Mouse (Mus musculus) small intestine, adult 2 months (tissue): Measurements from ENCODE around the gene Susd4. TPM values are rescaled to one million over a fixed set of nuclear protein-coding genes. Genes with fewer than 3 reads are reported as not detected.

Source experiments
- H3K27ac ChIP-seq: fragments of 200-500 bp; 2 replicates; pipeline ENCODE4 v1.5.1; 2012; ENCODE audit warnings: low read depth, low read length, control low read depth, inconsistent platforms; ENCODE audit not compliant: insufficient read depth
- H3K27me3 ChIP-seq: fragments of 200-500 bp; 2 replicates; pipeline ENCODE4 v1.6.1; 2012; ENCODE audit warnings: mild to moderate bottlenecking, moderate library complexity, low read length, inconsistent platforms; ENCODE audit not compliant: control insufficient read depth, insufficient read depth
- H3K36me3 ChIP-seq: fragments of 200-500 bp; 2 replicates; pipeline ENCODE4 v1.6.1; 2012; ENCODE audit warnings: mild to moderate bottlenecking, low read length, control low read depth, inconsistent platforms; ENCODE audit not compliant: control insufficient read depth, insufficient read depth
- H3K4me1 ChIP-seq: fragments of 200-500 bp; 2 replicates; pipeline ENCODE4 v1.6.1; 2012; ENCODE audit warnings: low read length, inconsistent platforms, mixed read lengths; ENCODE audit not compliant: control insufficient read depth, insufficient read depth, insufficient read length
- H3K4me3 ChIP-seq: fragments of 200-500 bp; 2 replicates; pipeline ENCODE4 v1.5.1; 2012; ENCODE audit warnings: low read depth, mild to moderate bottlenecking, control low read depth, inconsistent platforms, low read length, moderate library complexity
- CTCF ChIP-seq: fragments of 200-500 bp; IDR thresholded peaks from 2 replicates; pipeline ENCODE4 v1.5.1; 2012; ENCODE audit warnings: low read depth, mild to moderate bottlenecking, control low read depth, inconsistent platforms, low read length, moderate library complexity, mixed read lengths; ENCODE audit not compliant: insufficient replicate concordance, insufficient read length; ENCODE audit errors: extremely low read depth
- POLR2A ChIP-seq: fragments of 200-500 bp; IDR thresholded peaks from 2 replicates; pipeline ENCODE4 v1.6.1; 2012; ENCODE audit warnings: low read depth, mild to moderate bottlenecking, control low read depth, inconsistent platforms, low read length, moderate library complexity
- WGBS: fragments of 180-500 bp; shearing (Covaris S2); methylation state at CpG from one replicate; pipeline ENCODE4 v1.1.7; 2018; 5-methylcytosine and 5-hydroxymethylcytosine counted together
- polyA plus RNA-seq: library from polyadenylated mRNA; depleted of rRNA; stranded (reverse); fragments of >200 nt; gene quantifications from 2 replicates; pipeline ENCODE4 v1.2.3, GENCODE M21; 2012

Susd4 gene
- polyA plus RNA-seq, 1 experiment: 0.55 TPM

GRCm38 (mm10) chr1:182869114-182869456, 105.4 kb downstream of the Susd4 start:
- no peak overlapping the region for H3K4me3 ChIP-seq
- no peaks in the 10 kb centered on the region for H3K4me1 ChIP-seq
- TF ChIP-seq CTCF: no peak
- H3K27me3 ChIP-seq: no peaks in the 10 kb centered on the region
- H3K36me3 ChIP-seq: no peaks in the 10 kb centered on the region
- no peak overlapping the region for H3K27ac ChIP-seq
- WGBS: 73% methylated on average over 6 of the region's 6 CpGs

- H3K36me3 ChIP-seq: no peaks in the 10 kb centered on the region
- no peaks in the 10 kb centered on the region for H3K27me3 ChIP-seq
- no peak overlapping the region for H3K4me3 ChIP-seq
- no peaks in the 10 kb centered on the region for H3K4me1 ChIP-seq
- 97% methylated on average over 5 of the region's 5 CpGs for WGBS
- TF ChIP-seq CTCF (no peak), POLR2A (no peak)
- H3K27ac ChIP-seq: no peak overlapping the region
These were observed 114.5 kb downstream of the Susd4 start for GRCm38 (mm10) chr1:182878156-182878555.

GRCm38 (mm10) chr1:182878719-182879118, 115.1 kb downstream of the Susd4 start:
- Histone ChIP-seq H3K4me3 (no peak overlapping the region), H3K4me1 (no peaks in the 10 kb centered on the region), H3K27ac (no peak overlapping the region), H3K36me3 (no peaks in the 10 kb centered on the region), H3K27me3 (no peaks in the 10 kb centered on the region)
- no peak for TF ChIP-seq POLR2A
- no peak for TF ChIP-seq CTCF
- WGBS: 70% methylated on average over 4 of the region's 4 CpGs

- no peaks in the 10 kb centered on the region for H3K4me1 ChIP-seq
- TF ChIP-seq POLR2A: no peak
- H3K27ac ChIP-seq: no peak overlapping the region
- H3K27me3 ChIP-seq: no peaks in the 10 kb centered on the region
- 83% methylated on average over 8 of the region's 8 CpGs for WGBS
- H3K36me3 ChIP-seq: no peaks in the 10 kb centered on the region
- no peak overlapping the region for H3K4me3 ChIP-seq
These were observed 117.6 kb downstream of the Susd4 start for GRCm38 (mm10) chr1:182881246-182881645.

GRCm38 (mm10) chr1:182882611-182883010, 119.0 kb downstream of the Susd4 start:
- H3K4me1 ChIP-seq: no peaks in the 10 kb centered on the region
- WGBS: 84% methylated on average over 2 of the region's 2 CpGs
- no peak overlapping the region for H3K4me3 ChIP-seq
- H3K27me3 ChIP-seq: no peaks in the 10 kb centered on the region
- H3K27ac ChIP-seq: no peak overlapping the region
- H3K36me3 ChIP-seq: no peaks in the 10 kb centered on the region
- no peak for TF ChIP-seq POLR2A
- TF ChIP-seq CTCF: no peak

GRCm38 (mm10) chr1:182895698-182896097, 132.0 kb downstream of the Susd4 start:
- TF ChIP-seq POLR2A: no peak
- peak; percentile 52; the same call in 1 of the 2 replicates for TF ChIP-seq CTCF
- WGBS: 55% methylated on average over 9 of the region's 9 CpGs
- no peaks in the 10 kb centered on the region for H3K36me3 ChIP-seq
- no peaks in the 10 kb centered on the region for H3K27me3 ChIP-seq
- H3K4me1 ChIP-seq: no peaks in the 10 kb centered on the region; the same call in 1 of the 2 replicates
- H3K4me3 ChIP-seq: no peak overlapping the region
- H3K27ac ChIP-seq: no peak overlapping the region

- TF ChIP-seq POLR2A: no peak
- TF ChIP-seq CTCF: no peak
- Histone ChIP-seq H3K4me1 (no peaks in the 10 kb centered on the region; the same call in 1 of the 2 replicates), H3K36me3 (no peaks in the 10 kb centered on the region), H3K27me3 (no peaks in the 10 kb centered on the region), H3K4me3 (no peak overlapping the region), H3K27ac (no peak overlapping the region)
- whole genome bisulfite sequencing: 54% methylated on average over 6 of the region's 6 CpGs
These were observed 133.4 kb downstream of the Susd4 start for GRCm38 (mm10) chr1:182897071-182897470.
